Mouse (Mus musculus) heart, embryonic 10.5 days (tissue): ENCODE data around the gene Gm20388. TPM values are rescaled to one million over a fixed set of nuclear protein-coding genes. Genes with fewer than 3 reads are reported as not detected.
A peak's percentile ranks its signal among the peaks of the same experiment; 100 is the strongest.

Experiments
- DNase-seq: peaks from one replicate; pipeline ENCODE4 v3.0.0-alpha.2; 2017; ENCODE audit warnings: low spot score
- H3K27ac ChIP-seq: fragments of 300-500 bp; sonication (generic); 2 replicates; pipeline ENCODE4 v1.5.1; 2016; ENCODE audit warnings: mild to moderate bottlenecking
- H3K27me3 ChIP-seq: fragments of 300-500 bp; sonication (generic); 2 replicates; pipeline ENCODE4 v1.6.1; 2016; ENCODE audit warnings: mild to moderate bottlenecking; ENCODE audit not compliant: poor library complexity, insufficient read depth, severe bottlenecking
- H3K36me3 ChIP-seq: fragments of 300-500 bp; sonication (generic); 2 replicates; pipeline ENCODE4 v1.6.1; 2016; ENCODE audit warnings: mild to moderate bottlenecking, moderate library complexity
- H3K4me1 ChIP-seq: fragments of 300-500 bp; sonication (generic); 2 replicates; pipeline ENCODE4 v1.6.1; 2016; ENCODE audit warnings: mild to moderate bottlenecking
- H3K4me3 ChIP-seq: fragments of 300-500 bp; sonication (generic); 2 replicates; pipeline ENCODE4 v1.5.1; 2016; ENCODE audit warnings: mild to moderate bottlenecking, moderate library complexity
- H3K9me3 ChIP-seq: fragments of 300-500 bp; sonication (generic); 2 replicates; pipeline ENCODE4 v1.6.1; 2016; ENCODE audit warnings: mild to moderate bottlenecking, moderate library complexity
- WGBS: fragments of 180-500 bp; shearing (Covaris S2); methylation state at CpG from one replicate; pipeline ENCODE4 v1.1.7; 2016; 5-methylcytosine and 5-hydroxymethylcytosine counted together
- polyA plus RNA-seq: library from polyadenylated mRNA; unstranded; fragments of >200 nt; fragmentation: Nextera tagmentation; extraction: Ambion mirVana; gene quantifications from 2 replicates; pipeline ENCODE4 v1.2.1, GENCODE M21; 2016

Gm20388 gene
- polyA plus RNA-seq, 1 experiment from 2014 or later: 4.5 TPM

GRCm38 (mm10) chr8:123117127-123117731 lies 3206.6 kb downstream of the Gm20388 start, which contains the start of gene Cpne7:
Cpne7 (plus strand) TSS chr8:123117374.
- no peaks in the 10 kb centered on the region for H3K36me3 ChIP-seq
- DNase-seq: peak; percentile 77
- peak within 1 kb of the TSS; percentile 63 for H3K4me3 ChIP-seq
- H3K4me1 ChIP-seq: peaks cover 23% of the 10 kb centered on the region
- H3K9me3 ChIP-seq: no peaks in the 10 kb centered on the region
- WGBS: under 1% methylated on average over 51 of the region's 51 CpGs
- H3K27me3 ChIP-seq: peaks cover 70% of the 10 kb centered on the region
- 0 out of 2 replicates have a peak within 1 kb of the TSS, but pooled peaks have one; percentile 37 for H3K27ac ChIP-seq

GRCm38 (mm10) chr8:123117744-123118143 lies 3207.1 kb downstream of the Gm20388 start:
- Histone ChIP-seq H3K27ac (0 out of 2 replicates have a peak overlapping the region, but pooled peaks have one; percentile 37), H3K4me1 (peaks cover 26% of the 10 kb centered on the region), H3K4me3 (peak overlapping the region; percentile 63), H3K9me3 (no peaks in the 10 kb centered on the region), H3K27me3 (peaks cover 75% of the 10 kb centered on the region), H3K36me3 (no peaks in the 10 kb centered on the region)
- no peak for DNase-seq
- WGBS: 5% methylated on average over 17 of the region's 17 CpGs

GRCm38 (mm10) chr8:123122059-123122458 lies 3211.4 kb downstream of the Gm20388 start:
- WGBS: 62% methylated on average over 9 of the region's 9 CpGs
- peaks cover 88% of the 10 kb centered on the region for H3K27me3 ChIP-seq
- H3K4me1 ChIP-seq: peaks cover 38% of the 10 kb centered on the region
- no peaks in the 10 kb centered on the region for H3K9me3 ChIP-seq
- no peak overlapping the region for H3K4me3 ChIP-seq
- H3K27ac ChIP-seq: peak overlapping the region; percentile 7
- no peaks in the 10 kb centered on the region for H3K36me3 ChIP-seq
- no peak for DNase-seq

GRCm38 (mm10) chr8:123122670-123123069 lies 3212.0 kb downstream of the Gm20388 start:
- no peak overlapping the region for H3K4me3 ChIP-seq
- DNase-seq: no peak
- no peaks in the 10 kb centered on the region for H3K36me3 ChIP-seq
- no peak overlapping the region for H3K27ac ChIP-seq
- H3K27me3 ChIP-seq: peaks cover 88% of the 10 kb centered on the region
- peaks cover 33% of the 10 kb centered on the region for H3K4me1 ChIP-seq
- no peaks in the 10 kb centered on the region for H3K9me3 ChIP-seq
- 75% methylated on average over 5 of the region's 5 CpGs for WGBS

GRCm38 (mm10) chr8:123126193-123126816 lies 3215.7 kb downstream of the Gm20388 start:
- H3K9me3 ChIP-seq: no peaks in the 10 kb centered on the region

GRCm38 (mm10) chr8:123131041-123131440 lies 3220.4 kb downstream of the Gm20388 start:
- no peaks in the 10 kb centered on the region for H3K36me3 ChIP-seq
- no peak for DNase-seq
- H3K4me1 ChIP-seq: peaks cover 38% of the 10 kb centered on the region
- no peaks in the 10 kb centered on the region for H3K9me3 ChIP-seq
- no peak overlapping the region for H3K27ac ChIP-seq
- no peak overlapping the region for H3K4me3 ChIP-seq
- 59% methylated on average over 9 of the region's 9 CpGs for WGBS
- H3K27me3 ChIP-seq: peaks cover 51% of the 10 kb centered on the region

More at GRCm38 (mm10) chr8:123126193-123126816, 3215.7 kb downstream of the Gm20388 start:
- no peak overlapping the region for H3K27ac ChIP-seq
- peaks cover 85% of the 10 kb centered on the region for H3K27me3 ChIP-seq
- no peaks in the 10 kb centered on the region for H3K36me3 ChIP-seq
- H3K4me3 ChIP-seq: peak overlapping the region; percentile 12
- H3K4me1 ChIP-seq: peaks cover 34% of the 10 kb centered on the region
- peak; percentile 93 for DNase-seq
- WGBS: 5% methylated on average over 19 of the region's 19 CpGs

GRCm38 (mm10) chr8:123132953-123133352 lies 3222.3 kb downstream of the Gm20388 start:
- DNase-seq: no peak
- 94% methylated on average over 2 of the region's 2 CpGs for WGBS

GRCm38 (mm10) chr8:123134149-123134713 lies 3223.6 kb downstream of the Gm20388 start:
- Histone ChIP-seq H3K4me3 (no peak overlapping the region), H3K36me3 (no peaks in the 10 kb centered on the region), H3K27me3 (peaks cover 21% of the 10 kb centered on the region), H3K9me3 (no peaks in the 10 kb centered on the region), H3K27ac (no peak overlapping the region), H3K4me1 (peaks cover 47% of the 10 kb centered on the region)
- 85% methylated on average over 11 of the region's 11 CpGs for WGBS
- DNase-seq: no peak

More at GRCm38 (mm10) chr8:123132953-123133352, 3222.3 kb downstream of the Gm20388 start:
- H3K27ac ChIP-seq: no peak overlapping the region
- H3K9me3 ChIP-seq: no peaks in the 10 kb centered on the region
- no peaks in the 10 kb centered on the region for H3K36me3 ChIP-seq
- H3K4me3 ChIP-seq: no peak overlapping the region
- peaks cover 41% of the 10 kb centered on the region for H3K4me1 ChIP-seq
- H3K27me3 ChIP-seq: peaks cover 32% of the 10 kb centered on the region

GRCm38 (mm10) chr8:123135406-123135805 lies 3224.8 kb downstream of the Gm20388 start:
- no peaks in the 10 kb centered on the region for H3K36me3 ChIP-seq
- H3K27ac ChIP-seq: no peak overlapping the region
- H3K4me1 ChIP-seq: peaks cover 44% of the 10 kb centered on the region
- DNase-seq: no peak
- H3K4me3 ChIP-seq: no peak overlapping the region
- H3K27me3 ChIP-seq: peaks cover 10% of the 10 kb centered on the region; the same call in 1 of the 2 replicates
- WGBS: 35% methylated on average over 7 of the region's 7 CpGs
- H3K9me3 ChIP-seq: no peaks in the 10 kb centered on the region

GRCm38 (mm10) chr8:123135806-123136205 lies 3225.2 kb downstream of the Gm20388 start:
- 0 out of 2 replicates have a peak, but pooled peaks cover 6% of the 10 kb centered on the region for H3K27me3 ChIP-seq
- H3K27ac ChIP-seq: no peak overlapping the region
- 46% methylated on average over 9 of the region's 9 CpGs for WGBS
- H3K4me1 ChIP-seq: peaks cover 43% of the 10 kb centered on the region
- DNase-seq: no peak
- no peaks in the 10 kb centered on the region for H3K36me3 ChIP-seq
- H3K4me3 ChIP-seq: no peak overlapping the region
- H3K9me3 ChIP-seq: no peaks in the 10 kb centered on the region

- Histone ChIP-seq H3K36me3 (no peaks in the 10 kb centered on the region), H3K9me3 (no peaks in the 10 kb centered on the region), H3K4me3 (no peak overlapping the region), H3K27ac (0 out of 2 replicates have a peak overlapping the region, but pooled peaks have one; percentile 33), H3K4me1 (peaks cover 38% of the 10 kb centered on the region), H3K27me3 (0 out of 2 replicates have a peak, but pooled peaks cover 6% of the 10 kb centered on the region)
- no peak for DNase-seq
- 70% methylated on average over 9 of the region's 9 CpGs for WGBS
Observed at GRCm38 (mm10) chr8:123136287-123136686, 3225.6 kb downstream of the Gm20388 start.

- H3K9me3 ChIP-seq: no peaks in the 10 kb centered on the region
- DNase-seq: peak; percentile 91
- WGBS: 7% methylated on average over 2 of the region's 2 CpGs
- H3K4me1 ChIP-seq: peaks cover 37% of the 10 kb centered on the region
- H3K4me3 ChIP-seq: no peak overlapping the region
- peak overlapping the region; percentile 69 for H3K27ac ChIP-seq
- no peaks in the 10 kb centered on the region for H3K36me3 ChIP-seq
- H3K27me3 ChIP-seq: 0 out of 2 replicates have a peak, but pooled peaks cover 6% of the 10 kb centered on the region
Observed at GRCm38 (mm10) chr8:123137645-123138077, 3227.0 kb downstream of the Gm20388 start.

GRCm38 (mm10) chr8:123138741-123139140 lies 3228.1 kb downstream of the Gm20388 start:
- Histone ChIP-seq H3K36me3 (no peaks in the 10 kb centered on the region), H3K9me3 (no peaks in the 10 kb centered on the region), H3K27me3 (0 out of 2 replicates have a peak, but pooled peaks cover 6% of the 10 kb centered on the region), H3K4me3 (no peak overlapping the region), H3K4me1 (peaks cover 37% of the 10 kb centered on the region), H3K27ac (peak overlapping the region; percentile 19; the same call in 1 of the 2 replicates)
- no peak for DNase-seq
- 53% methylated on average over 4 of the region's 4 CpGs for whole genome bisulfite sequencing
